Mouse (Mus musculus) hindbrain, postnatal 0 days (tissue): Measurements from ENCODE around the gene Ap2a2. TPM values are rescaled to one million over a fixed set of nuclear protein-coding genes. Genes with fewer than 3 reads are reported as not detected.

Experiments
- ATAC-seq: fragments of 200-750 bp; cut with Nextera tagmentation; 2 replicates; pipeline ENCODE4 v1.8.0; 2017; ENCODE audit warnings: mild to moderate bottlenecking, moderate TSS enrichment, moderate library complexity
- DNase-seq: peaks from one replicate; pipeline ENCODE4 v3.0.0-alpha.2; 2015; ENCODE audit warnings: low spot score
- H3K27ac ChIP-seq: fragments of 300-500 bp; sonication (generic); 2 replicates; pipeline ENCODE4 v1.5.1; 2014; ENCODE audit warnings: mild to moderate bottlenecking
- H3K27me3 ChIP-seq: fragments of 300-500 bp; sonication (generic); 2 replicates; pipeline ENCODE4 v1.6.1; 2014; ENCODE audit warnings: low read length, mixed read lengths; ENCODE audit not compliant: insufficient read depth
- H3K36me3 ChIP-seq: fragments of 300-500 bp; sonication (generic); 2 replicates; pipeline ENCODE4 v1.6.1; 2014; ENCODE audit warnings: low read length, mixed read lengths; ENCODE audit not compliant: insufficient read depth
- H3K4me1 ChIP-seq: fragments of 300-500 bp; sonication (generic); 2 replicates; pipeline ENCODE4 v1.6.1; 2014; ENCODE audit warnings: antibody characterized with exemption, low read length, mixed read lengths; ENCODE audit not compliant: insufficient read depth
- H3K4me2 ChIP-seq: fragments of 300-500 bp; sonication (generic); 2 replicates; pipeline ENCODE4 v1.6.1; 2014; ENCODE audit warnings: low read depth, mild to moderate bottlenecking, low read length, moderate library complexity, mixed read lengths
- H3K4me3 ChIP-seq: fragments of 300-500 bp; sonication (generic); 2 replicates; pipeline ENCODE4 v1.5.1; 2014; ENCODE audit warnings: low read length
- H3K9ac ChIP-seq: fragments of 300-500 bp; sonication (generic); replicated peaks from 2 replicates; pipeline ENCODE4 v1.6.1; 2014; ENCODE audit warnings: mild to moderate bottlenecking, low read length, moderate library complexity, mixed read lengths
- H3K9me3 ChIP-seq: fragments of 300-500 bp; sonication (generic); 2 replicates; pipeline ENCODE4 v1.6.1; 2016; ENCODE audit warnings: low read length, mixed read lengths
- CTCF ChIP-seq: IDR thresholded peaks from 2 replicates; pipeline ENCODE4 v1.5.1; 2016; ENCODE audit warnings: antibody characterized with exemption, control low read depth, low read depth
- WGBS: fragments of 180-500 bp; shearing (Covaris S2); extraction: QIAGEN DNeasy Blood & Tissue Kit; methylation state at CpG from one replicate; pipeline ENCODE4 v1.1.7; 2014; 5-methylcytosine and 5-hydroxymethylcytosine counted together
- polyA plus RNA-seq: library from polyadenylated mRNA; unstranded; fragments of >200 nt; fragmentation: Nextera tagmentation; extraction: Ambion mirVana; gene quantifications from 2 replicates; pipeline ENCODE4 v1.2.1, GENCODE M21; 2015
- total RNA-seq: library from RNA; depleted of rRNA; stranded (reverse); fragments of >200 nt; gene quantifications from 2 replicates; pipeline ENCODE4 v1.2.3, GENCODE M21; 2014

Ap2a2 gene
- total and polyA plus RNA-seq, 2 experiments from 2014 or later = 115 to 209 TPM

- WGBS = 97% methylated on average over 1 of the region's 1 CpGs
- Histone ChIP-seq H3K4me3 (no peak overlapping the region), H3K9me3 (no peaks in the 10 kb centered on the region), H3K4me1 (no peaks in the 10 kb centered on the region), H3K4me2 (no peak overlapping the region), H3K27ac (no peak overlapping the region), H3K27me3 (no peaks in the 10 kb centered on the region), H3K36me3 (peaks cover 16% of the 10 kb centered on the region; the same call in 1 of the 2 replicates), H3K9ac (no peak overlapping the region)
- no peak for ATAC-seq
- TF ChIP-seq CTCF = no peak
- no peak for DNase-seq
These were observed 30.1 kb downstream of the Ap2a2 start for GRCm38 (mm10) chr7:141592096-141592495.

GRCm38 (mm10) chr7:141593056-141593455 is 31.1 kb downstream of the Ap2a2 start:
- 97% methylated on average over 6 of the region's 6 CpGs for WGBS
- TF ChIP-seq CTCF = no peak
- H3K27me3 ChIP-seq = no peaks in the 10 kb centered on the region
- no peak overlapping the region for H3K9ac ChIP-seq
- ATAC-seq = no peak
- no peak overlapping the region for H3K4me2 ChIP-seq
- H3K27ac ChIP-seq = no peak overlapping the region
- no peak for DNase-seq
- H3K36me3 ChIP-seq = peaks cover 16% of the 10 kb centered on the region; the same call in 1 of the 2 replicates
- no peaks in the 10 kb centered on the region for H3K9me3 ChIP-seq
- no peaks in the 10 kb centered on the region for H3K4me1 ChIP-seq
- H3K4me3 ChIP-seq = no peak overlapping the region

GRCm38 (mm10) chr7:141596971-141597370 is 35.0 kb downstream of the Ap2a2 start:
- no peak overlapping the region for H3K4me3 ChIP-seq
- H3K27ac ChIP-seq = no peak overlapping the region
- no peaks in the 10 kb centered on the region for H3K4me1 ChIP-seq
- no peak overlapping the region for H3K9ac ChIP-seq
- DNase-seq = no peak
- TF ChIP-seq CTCF = no peak
- no peak for ATAC-seq
- peaks cover 25% of the 10 kb centered on the region; the same call in 1 of the 2 replicates for H3K36me3 ChIP-seq
- no peaks in the 10 kb centered on the region for H3K9me3 ChIP-seq
- no peaks in the 10 kb centered on the region for H3K27me3 ChIP-seq
- H3K4me2 ChIP-seq = no peak overlapping the region
- WGBS = 91% methylated on average over 1 of the region's 1 CpGs

- ATAC-seq (no peak), DNase-seq (peak; percentile 16)
- Histone ChIP-seq H3K4me3 (no peak overlapping the region), H3K36me3 (peaks cover 31% of the 10 kb centered on the region), H3K27ac (no peak overlapping the region), H3K4me2 (no peak overlapping the region), H3K9ac (no peak overlapping the region), H3K27me3 (no peaks in the 10 kb centered on the region), H3K4me1 (no peaks in the 10 kb centered on the region), H3K9me3 (no peaks in the 10 kb centered on the region)
- 65% methylated on average over 6 of the region's 6 CpGs for WGBS
- TF ChIP-seq CTCF = no peak
These were observed 35.6 kb downstream of the Ap2a2 start for GRCm38 (mm10) chr7:141597563-141597962.

- H3K36me3 ChIP-seq = peaks cover 58% of the 10 kb centered on the region
- 0 out of 2 replicates have a peak, but pooled peaks cover 4% of the 10 kb centered on the region for H3K4me1 ChIP-seq
- H3K9me3 ChIP-seq = no peaks in the 10 kb centered on the region
- DNase-seq = no peak
- H3K9ac ChIP-seq = no peak overlapping the region
- no peaks in the 10 kb centered on the region for H3K27me3 ChIP-seq
- ATAC-seq = no peak
- H3K4me2 ChIP-seq = no peak overlapping the region
- no peak for TF ChIP-seq CTCF
- 72% methylated on average over 4 of the region's 4 CpGs for WGBS
- no peak overlapping the region for H3K4me3 ChIP-seq
- no peak overlapping the region for H3K27ac ChIP-seq
These were observed 45.7 kb downstream of the Ap2a2 start for GRCm38 (mm10) chr7:141607717-141608116.

GRCm38 (mm10) chr7:141609719-141610514 is 47.9 kb downstream of the Ap2a2 start:
- Histone ChIP-seq H3K4me1 (0 out of 2 replicates have a peak, but pooled peaks cover 4% of the 10 kb centered on the region), H3K27ac (no peak overlapping the region), H3K4me3 (no peak overlapping the region), H3K36me3 (peaks cover 53% of the 10 kb centered on the region), H3K9me3 (no peaks in the 10 kb centered on the region), H3K27me3 (no peaks in the 10 kb centered on the region), H3K4me2 (no peak overlapping the region), H3K9ac (no peak overlapping the region)
- no peak for ATAC-seq
- WGBS = 89% methylated on average over 11 of the region's 11 CpGs
- no peak for DNase-seq
- TF ChIP-seq CTCF = no peak
